Mouse (Mus musculus): ENCODE data around the gene Fetub. TPM values are rescaled to one million over a fixed set of nuclear protein-coding genes. Genes with fewer than 3 reads are reported as not detected.

Gene Fetub
- polyA plus RNA-seq, 1 experiment = not detected

GRCm38 (mm10) chr16:22899866-22900570 lies 18.1 kb upstream of the Fetub start:
- Histone ChIP-seq H3K4me3 (ENCODE audit: insufficient read depth, low read length) (no peak overlapping the region), H3K4me1 (ENCODE audit: control insufficient read depth, insufficient read depth, low read length) (no peaks in the 10 kb centered on the region), H3K27ac (ENCODE audit: insufficient read depth, low read depth, low read length) (no peak overlapping the region)
- no peak for TF ChIP-seq CTCF (IDR thresholded peaks at IDR 0.05; ENCODE audit: low read depth, low read length)

DNA sequence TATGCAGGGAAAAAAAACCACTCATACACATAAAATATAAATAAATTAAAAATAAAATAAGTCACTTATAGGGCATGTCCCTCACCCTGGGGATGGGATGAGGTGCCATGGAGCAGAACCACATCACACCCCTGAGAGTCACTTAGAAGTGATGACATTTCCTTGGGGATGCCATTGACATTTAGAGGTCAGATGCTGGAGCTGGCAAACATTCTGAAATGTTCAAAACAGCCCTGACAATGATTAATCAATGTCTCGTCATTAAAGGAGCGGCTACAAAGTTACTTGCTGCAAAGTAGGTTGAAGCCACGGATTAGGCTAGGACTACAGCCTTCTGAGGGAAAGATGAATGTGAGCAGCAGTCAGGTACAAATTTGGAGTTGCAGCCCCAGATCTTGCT lies 16.8 kb upstream of the Fetub start:
- TF ChIP-seq POLR2A (IDR thresholded peaks at IDR 0.05; ENCODE audit: borderline replicate concordance, low read depth, low read length) (no peak), CTCF (IDR thresholded peaks at IDR 0.05; ENCODE audit: low read depth, low read length) (no peak)
- H3K27ac ChIP-seq (ENCODE audit: insufficient read depth, low read depth, low read length) = no peak overlapping the region
- H3K4me3 ChIP-seq (ENCODE audit: insufficient read depth, low read length) = no peak overlapping the region
- H3K4me1 ChIP-seq (ENCODE audit: control insufficient read depth, insufficient read depth, low read length) = no peaks in the 10 kb centered on the region

DNA sequence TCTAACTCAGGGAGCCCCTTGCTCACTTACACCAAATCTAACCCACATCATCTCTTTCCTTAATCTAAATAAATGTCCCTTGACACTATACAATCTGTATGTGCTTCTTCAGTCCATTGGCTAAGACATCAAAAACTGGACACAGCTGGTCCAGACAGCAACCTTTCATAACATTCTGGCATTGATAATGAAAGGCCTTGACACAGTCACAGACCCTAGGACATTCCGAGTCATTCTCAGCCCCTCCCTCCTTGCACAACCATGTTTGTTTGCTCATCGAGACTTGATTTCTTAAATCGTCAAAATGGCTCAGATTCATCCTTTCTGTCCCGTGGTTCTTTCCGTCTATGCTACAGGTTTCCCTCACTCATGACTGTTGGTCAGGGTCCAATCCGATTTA lies 8.8 kb upstream of the Fetub start:
- no peak for TF ChIP-seq POLR2A (IDR thresholded peaks at IDR 0.05; ENCODE audit: borderline replicate concordance, low read depth, low read length)
- Histone ChIP-seq H3K27ac (ENCODE audit: insufficient read depth, low read depth, low read length) (no peak overlapping the region), H3K4me3 (ENCODE audit: insufficient read depth, low read length) (no peak overlapping the region), H3K4me1 (ENCODE audit: control insufficient read depth, insufficient read depth, low read length) (no peaks in the 10 kb centered on the region)

DNA sequence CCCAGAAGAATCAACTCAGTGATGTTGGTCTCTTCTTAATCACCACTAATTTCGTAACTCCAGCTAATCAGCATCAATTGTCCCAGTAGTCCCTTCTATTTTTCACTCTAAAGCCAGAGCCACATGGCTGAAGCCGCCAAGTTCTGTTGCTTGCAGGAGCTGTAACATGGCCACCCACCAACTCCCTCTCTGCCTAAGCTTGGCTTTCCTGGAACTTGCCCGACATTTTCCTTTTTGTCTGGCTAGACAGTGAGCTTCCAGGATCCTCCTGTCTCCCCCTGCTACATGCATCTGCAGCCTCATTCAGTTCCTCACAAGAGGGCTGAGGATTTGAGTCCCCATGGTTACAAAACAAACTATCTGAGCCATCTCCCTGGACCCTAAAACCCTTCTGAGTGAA lies 6.1 kb upstream of the Fetub start:
- Histone ChIP-seq H3K27ac (ENCODE audit: insufficient read depth, low read depth, low read length) (no peak overlapping the region), H3K4me3 (ENCODE audit: insufficient read depth, low read length) (no peak overlapping the region), H3K4me1 (ENCODE audit: control insufficient read depth, insufficient read depth, low read length) (no peaks in the 10 kb centered on the region)
- no peak for TF ChIP-seq CTCF (IDR thresholded peaks at IDR 0.05; ENCODE audit: low read depth, low read length)

DNA sequence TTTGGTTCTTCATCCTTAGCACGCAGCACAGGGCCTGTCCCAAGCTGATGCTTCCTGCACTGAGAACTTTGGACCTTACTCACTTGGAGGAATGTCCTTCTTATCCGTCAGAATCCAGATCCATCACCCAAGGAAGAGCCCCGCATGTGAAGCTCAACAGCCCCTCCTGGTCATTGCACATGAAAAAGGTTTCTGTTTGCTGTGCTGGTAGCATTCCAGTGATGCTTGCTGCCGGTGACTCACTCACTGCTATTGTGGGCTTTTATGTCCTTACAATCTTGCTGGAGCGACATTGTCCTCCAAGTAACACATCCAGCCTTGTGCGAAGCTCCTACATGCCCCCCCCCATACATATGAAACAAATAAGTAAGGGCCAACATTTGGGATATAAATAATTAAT lies 5.2 kb upstream of the Fetub start:
- TF ChIP-seq POLR2A (IDR thresholded peaks at IDR 0.05; ENCODE audit: borderline replicate concordance, low read depth, low read length) = no peak
- TF ChIP-seq CTCF (IDR thresholded peaks at IDR 0.05; ENCODE audit: low read depth, low read length) = no peak
- Histone ChIP-seq H3K27ac (ENCODE audit: insufficient read depth, low read depth, low read length) (no peak overlapping the region), H3K4me3 (ENCODE audit: insufficient read depth, low read length) (no peak overlapping the region), H3K4me1 (ENCODE audit: control insufficient read depth, insufficient read depth, low read length) (no peaks in the 10 kb centered on the region)

DNA sequence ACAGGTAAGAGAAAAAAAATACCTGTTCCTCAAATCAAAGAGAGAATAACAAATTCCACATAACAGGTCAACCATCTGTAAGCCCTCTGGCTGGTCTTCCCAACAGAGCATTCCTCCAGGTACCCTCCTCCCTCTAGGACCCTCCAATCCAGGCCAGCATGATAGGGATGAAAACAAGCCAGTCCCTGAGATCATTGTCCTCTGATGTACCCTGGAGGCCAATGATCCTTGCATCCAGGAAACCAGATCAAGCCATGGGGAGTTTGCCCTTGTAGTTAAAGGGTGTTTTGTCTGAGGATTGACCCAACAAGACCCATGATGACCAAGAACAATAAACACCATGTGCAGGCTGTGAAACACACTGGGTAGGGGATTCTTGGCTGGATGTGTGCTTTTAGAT lies 3.9 kb upstream of the Fetub start:
- no peak overlapping the region for H3K27ac ChIP-seq (ENCODE audit: insufficient read depth, low read depth, low read length)
- no peaks in the 10 kb centered on the region for H3K4me1 ChIP-seq (ENCODE audit: control insufficient read depth, insufficient read depth, low read length)
- H3K4me3 ChIP-seq (ENCODE audit: insufficient read depth, low read length) = no peak overlapping the region
- TF ChIP-seq CTCF (IDR thresholded peaks at IDR 0.05; ENCODE audit: low read depth, low read length) = no peak
- TF ChIP-seq POLR2A (IDR thresholded peaks at IDR 0.05; ENCODE audit: borderline replicate concordance, low read depth, low read length) = no peak

DNA sequence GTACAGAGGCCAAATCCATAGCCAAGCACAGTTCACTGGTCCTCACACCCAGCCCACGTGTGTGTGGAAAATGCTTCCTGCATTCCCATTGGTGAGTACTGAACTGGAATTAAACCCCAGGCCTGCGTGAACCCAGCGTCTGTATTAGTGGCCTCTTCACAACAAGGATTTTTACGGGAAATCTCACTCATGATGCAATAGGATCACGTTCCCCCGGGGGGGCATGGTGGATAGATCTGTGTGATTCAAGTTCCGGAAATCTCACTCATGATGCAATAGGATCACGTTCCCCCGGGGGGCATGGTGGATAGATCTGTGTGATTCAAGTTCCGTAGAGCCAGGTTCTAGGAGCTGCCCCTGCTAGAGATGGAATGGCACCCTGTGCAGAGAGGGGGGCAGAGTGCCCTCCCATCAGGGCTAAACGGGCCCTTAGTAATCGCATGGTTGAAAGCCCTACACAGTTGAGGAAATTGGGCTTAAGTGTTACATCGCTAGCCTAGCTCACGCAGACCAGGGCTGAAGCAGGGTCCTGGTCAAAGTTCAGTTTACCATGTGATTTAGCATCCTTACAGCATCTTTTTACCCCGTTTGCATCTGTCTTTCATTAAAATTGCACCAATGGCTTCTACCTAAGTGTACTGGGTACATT lies 654 bp downstream of the Fetub start:
- TF ChIP-seq CTCF (IDR thresholded peaks at IDR 0.05; ENCODE audit: low read depth, low read length) (no peak), POLR2A (IDR thresholded peaks at IDR 0.05; ENCODE audit: borderline replicate concordance, low read depth, low read length) (no peak)
- Histone ChIP-seq H3K4me3 (ENCODE audit: insufficient read depth, low read length) (no peak overlapping the region), H3K27ac (ENCODE audit: insufficient read depth, low read depth, low read length) (no peak overlapping the region), H3K4me1 (ENCODE audit: control insufficient read depth, insufficient read depth, low read length) (no peaks in the 10 kb centered on the region)

DNA sequence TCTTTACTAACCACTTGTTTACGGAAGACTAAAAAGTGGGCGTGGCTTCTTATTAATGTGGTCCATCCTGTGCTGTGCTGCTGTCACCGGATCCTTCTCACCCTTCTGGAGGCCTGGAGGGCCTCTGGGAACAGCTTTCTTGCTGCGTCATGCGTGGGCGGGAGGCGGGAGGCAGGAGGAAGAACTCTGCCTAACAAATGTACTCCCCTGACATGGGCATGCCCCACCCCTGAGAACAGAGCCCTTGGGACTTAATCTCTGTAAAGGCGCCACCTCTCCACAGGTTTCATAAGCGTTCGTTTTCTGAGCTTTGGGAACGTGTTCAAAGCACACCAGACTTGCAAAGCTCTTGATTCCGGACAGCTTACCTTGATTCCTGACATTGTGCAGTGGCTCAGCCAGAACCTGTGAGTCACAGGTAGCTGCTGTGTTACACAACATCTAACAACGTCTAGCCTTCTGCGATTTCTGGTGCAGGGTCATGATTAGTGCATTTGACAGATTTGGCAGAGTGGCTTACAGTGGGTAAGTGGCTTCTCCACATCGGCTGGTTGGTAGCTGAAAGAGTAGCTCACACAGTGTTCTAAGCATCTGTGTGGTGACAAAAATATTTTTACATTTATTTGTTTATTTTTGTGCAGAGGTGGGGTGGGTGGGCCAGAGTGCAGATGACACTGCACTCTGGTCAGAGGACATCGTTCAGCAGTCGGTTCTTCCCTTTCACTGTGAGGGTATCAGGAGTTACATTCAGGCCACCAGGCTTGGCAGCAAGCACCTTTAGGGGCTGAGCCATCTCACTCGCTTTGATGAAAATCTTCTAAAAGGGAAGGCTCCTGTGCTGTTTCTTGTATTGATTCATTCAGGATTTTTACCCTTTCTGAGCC lies 2.1 kb downstream of the Fetub start:
- Histone ChIP-seq H3K27ac (ENCODE audit: insufficient read depth, low read depth, low read length) (no peak overlapping the region), H3K4me1 (ENCODE audit: control insufficient read depth, insufficient read depth, low read length) (no peaks in the 10 kb centered on the region), H3K4me3 (ENCODE audit: insufficient read depth, low read length) (no peak overlapping the region)
- no peak for TF ChIP-seq CTCF (IDR thresholded peaks at IDR 0.05; ENCODE audit: low read depth, low read length)
- TF ChIP-seq POLR2A (IDR thresholded peaks at IDR 0.05; ENCODE audit: borderline replicate concordance, low read depth, low read length) = no peak

DNA sequence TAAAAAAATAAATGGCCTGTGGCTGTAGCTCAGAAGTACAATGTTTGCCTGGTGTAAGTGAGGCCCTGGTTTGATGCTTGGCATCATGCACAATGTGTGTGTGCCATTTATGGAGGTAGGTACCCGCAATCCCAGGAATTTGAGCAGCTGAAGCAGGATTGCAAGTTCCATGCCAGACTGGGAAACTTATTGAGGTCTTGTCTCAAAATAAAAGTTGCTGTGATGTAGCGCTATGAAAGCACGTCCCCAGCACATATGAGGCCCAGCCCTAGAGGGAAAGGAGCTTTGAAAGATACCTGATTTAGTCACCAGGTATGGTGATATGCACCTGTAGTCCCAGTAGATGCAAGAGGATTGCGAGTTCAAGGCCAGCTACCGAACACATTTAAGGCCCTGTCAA lies 3.6 kb downstream of the Fetub start:
- TF ChIP-seq CTCF (IDR thresholded peaks at IDR 0.05; ENCODE audit: low read depth, low read length) (no peak), POLR2A (IDR thresholded peaks at IDR 0.05; ENCODE audit: borderline replicate concordance, low read depth, low read length) (no peak)
- no peaks in the 10 kb centered on the region for H3K4me1 ChIP-seq (ENCODE audit: control insufficient read depth, insufficient read depth, low read length)
- no peak overlapping the region for H3K4me3 ChIP-seq (ENCODE audit: insufficient read depth, low read length)
- H3K27ac ChIP-seq (ENCODE audit: insufficient read depth, low read depth, low read length) = no peak overlapping the region

GRCm38 (mm10) chr16:22922433-22922832 lies 4.3 kb downstream of the Fetub start:
- no peak for TF ChIP-seq CTCF (IDR thresholded peaks at IDR 0.05; ENCODE audit: low read depth, low read length)
- no peak for TF ChIP-seq POLR2A (IDR thresholded peaks at IDR 0.05; ENCODE audit: borderline replicate concordance, low read depth, low read length)
- no peaks in the 10 kb centered on the region for H3K4me1 ChIP-seq (ENCODE audit: control insufficient read depth, insufficient read depth, low read length)
- no peak overlapping the region for H3K4me3 ChIP-seq (ENCODE audit: insufficient read depth, low read length)
- H3K27ac ChIP-seq (ENCODE audit: insufficient read depth, low read depth, low read length) = no peak overlapping the region
